Mouse (Mus musculus) thymus, postnatal 25 days (tissue): ENCODE results near the gene B230217C12Rik.

Experiments
- DNase-seq: peaks from one replicate; pipeline ENCODE4 v3.0.0; 2022

B230217C12Rik gene

DNA sequence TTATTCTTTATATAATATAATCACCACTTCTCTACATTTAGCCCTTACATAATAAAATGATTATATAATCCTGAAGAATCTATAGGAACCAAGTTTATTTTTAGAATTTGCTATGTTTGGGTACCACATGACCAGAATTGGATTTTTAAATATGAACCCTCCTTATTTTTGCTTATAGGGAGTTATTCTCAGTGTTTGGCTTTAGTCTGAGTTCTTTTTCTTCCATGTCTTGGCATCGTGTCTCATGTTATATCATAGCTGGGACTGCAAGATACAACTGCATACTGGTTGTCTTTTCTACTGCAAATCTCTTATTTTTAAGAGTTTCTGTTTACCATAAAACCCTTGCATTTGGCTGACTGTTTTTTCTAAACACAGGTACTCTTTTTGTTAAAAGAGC is 33.8 kb downstream of the B230217C12Rik start:
- no peak for DNase-seq

DNA sequence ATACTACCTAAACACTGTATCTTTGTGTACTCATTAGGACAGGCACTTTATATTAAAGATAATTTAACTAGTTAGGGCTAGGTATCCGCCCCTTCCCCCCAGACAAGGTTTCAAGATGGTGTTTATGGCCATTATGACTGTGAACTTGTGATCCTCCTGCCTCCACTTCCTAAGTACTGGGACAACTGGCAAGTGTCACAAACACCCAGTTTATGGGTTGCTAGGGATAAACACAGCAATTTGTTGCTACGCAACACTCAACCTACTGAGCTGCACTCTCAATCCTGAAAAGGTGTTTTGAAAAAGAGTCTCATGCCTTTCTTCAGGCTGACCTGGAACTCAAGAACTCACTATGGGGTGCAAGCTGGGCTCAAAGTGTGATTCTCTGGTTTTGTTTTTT is 36.8 kb downstream of the B230217C12Rik start:
- no peak for DNase-seq

DNA sequence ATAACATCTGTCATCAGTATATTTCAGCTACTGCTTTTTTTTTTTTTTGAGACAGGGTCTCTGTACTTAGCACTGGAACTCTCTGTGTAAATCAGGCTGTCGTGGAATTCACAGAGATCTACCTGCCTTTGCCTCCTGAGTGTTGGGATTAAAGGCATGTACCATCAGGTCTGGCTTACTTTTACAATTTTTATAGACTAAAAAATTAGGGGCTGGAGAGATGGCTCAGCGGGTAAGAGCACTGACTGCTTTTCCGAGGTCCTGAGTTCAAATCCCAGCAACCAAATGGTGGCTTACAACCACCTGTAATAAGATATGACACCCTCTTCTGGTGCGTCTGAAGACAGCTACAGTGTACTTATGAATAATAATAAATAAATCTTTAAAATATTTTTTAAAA is 39.8 kb downstream of the B230217C12Rik start:
- no peak for DNase-seq

DNA sequence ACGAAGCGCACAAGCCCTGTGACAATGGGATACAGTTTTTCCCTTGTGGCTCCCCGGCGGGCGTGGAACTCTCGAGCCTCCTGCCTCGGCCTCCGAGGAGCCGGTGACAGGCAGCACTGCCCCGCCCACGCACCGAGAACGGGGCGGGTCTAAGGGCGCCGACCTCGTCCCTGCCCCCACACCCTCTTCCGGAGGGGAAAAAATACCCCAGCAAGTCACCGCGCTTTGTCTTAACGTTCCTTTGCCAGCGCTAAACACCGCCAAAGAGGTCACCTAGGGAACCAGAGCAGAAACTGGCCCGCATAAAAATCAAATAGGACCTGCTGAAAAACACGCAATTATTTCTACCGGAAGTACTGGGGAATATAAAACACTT is 43.0 kb downstream of the B230217C12Rik start:
- DNase-seq = peak; percentile 89

DNA sequence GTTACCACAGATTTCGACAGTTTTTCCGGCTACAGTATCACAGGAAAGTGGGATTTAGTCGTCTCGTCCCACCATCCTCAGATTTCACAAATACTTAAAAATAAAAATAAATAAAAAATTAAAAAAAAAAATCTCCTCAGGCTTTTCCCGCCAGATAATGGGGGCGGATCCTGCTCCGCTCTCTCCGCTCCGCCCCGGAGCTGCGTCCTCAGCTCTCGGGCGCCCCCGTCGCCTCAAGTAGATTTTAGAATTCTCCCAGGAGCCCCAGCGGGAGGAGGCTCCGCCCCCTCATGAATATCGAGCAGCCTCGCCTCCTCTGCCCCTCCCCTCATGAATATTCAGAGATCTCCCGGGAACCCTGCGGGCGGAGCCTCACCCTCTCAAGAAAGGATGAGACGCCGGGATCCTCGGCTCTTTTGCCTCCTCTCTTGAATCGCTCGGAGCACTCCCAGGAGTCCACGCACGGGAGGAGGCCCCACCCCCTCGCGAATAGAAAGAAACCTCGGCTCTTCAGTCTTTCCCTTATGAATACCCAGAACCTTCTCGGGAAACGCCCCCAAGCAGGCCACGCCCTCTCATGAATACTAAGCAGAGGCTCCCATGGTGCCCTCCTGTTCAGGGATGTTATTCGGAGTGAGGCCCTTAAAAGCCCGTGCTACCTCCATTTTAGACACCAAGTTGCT is 43.5 kb downstream of the B230217C12Rik start, which contains the start of gene Fbxo47:
Gene Fbxo47, minus strand, starts transcription at position 237 of the 683 bp plus-strand sequence.
- peak; percentile 97 for DNase-seq

DNA sequence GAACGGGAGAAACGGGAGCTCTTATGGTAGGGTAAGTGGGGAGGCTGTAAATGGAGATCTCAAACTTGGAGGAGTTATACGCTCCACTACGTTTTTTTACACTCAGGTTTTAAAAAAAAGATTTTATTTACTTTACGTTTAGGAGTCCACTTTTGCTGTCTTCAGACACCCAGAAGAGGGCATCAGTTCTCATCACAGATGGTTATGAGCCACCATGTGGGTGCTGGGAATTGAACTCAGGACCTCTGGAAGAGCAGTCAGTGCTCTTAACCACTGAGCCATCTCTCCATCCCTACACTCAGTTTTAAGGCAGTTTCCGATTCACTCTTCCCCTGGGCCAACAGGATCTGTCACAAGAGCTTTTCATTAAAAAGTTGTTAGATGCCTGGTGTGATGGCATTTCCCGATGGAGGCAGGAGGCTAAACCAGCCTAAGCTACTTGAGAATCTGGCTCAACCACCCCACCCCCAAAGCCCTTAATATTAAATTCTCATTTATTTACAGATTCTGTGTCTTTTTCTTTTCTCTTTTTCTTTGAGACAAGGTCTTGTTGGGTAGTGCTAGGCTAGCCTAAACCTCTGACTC is 44.1 kb downstream of the B230217C12Rik start:
- no peak for DNase-seq

DNA sequence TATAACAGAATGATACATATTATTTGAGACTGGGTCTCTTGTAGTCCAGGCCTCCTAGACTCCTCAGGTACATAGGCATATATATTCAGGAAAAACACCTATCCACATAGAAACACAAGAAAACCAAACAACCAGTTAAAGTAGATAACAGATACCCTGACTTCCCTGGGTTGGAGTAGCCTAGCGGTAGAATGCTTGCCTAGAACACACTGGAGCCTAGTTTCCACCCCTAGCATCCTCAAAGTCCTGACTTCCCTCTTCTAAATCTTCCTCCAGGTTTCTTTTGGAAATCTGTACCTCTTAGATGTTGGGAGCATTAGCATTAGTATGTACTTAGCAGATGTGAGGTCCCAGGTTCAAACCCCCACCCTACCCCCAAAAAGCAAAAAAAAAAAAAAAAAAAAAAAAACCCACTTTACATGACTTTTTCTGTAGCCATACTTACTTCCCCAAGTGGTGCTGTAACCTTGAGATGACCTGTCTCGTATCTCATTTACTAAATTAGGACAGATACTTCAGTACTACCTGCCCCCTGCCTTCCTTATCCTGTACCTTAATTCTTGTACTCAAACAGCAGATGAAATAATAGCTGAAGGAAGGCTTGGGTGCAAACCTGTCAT is 44.8 kb downstream of the B230217C12Rik start:
- DNase-seq = no peak

DNA sequence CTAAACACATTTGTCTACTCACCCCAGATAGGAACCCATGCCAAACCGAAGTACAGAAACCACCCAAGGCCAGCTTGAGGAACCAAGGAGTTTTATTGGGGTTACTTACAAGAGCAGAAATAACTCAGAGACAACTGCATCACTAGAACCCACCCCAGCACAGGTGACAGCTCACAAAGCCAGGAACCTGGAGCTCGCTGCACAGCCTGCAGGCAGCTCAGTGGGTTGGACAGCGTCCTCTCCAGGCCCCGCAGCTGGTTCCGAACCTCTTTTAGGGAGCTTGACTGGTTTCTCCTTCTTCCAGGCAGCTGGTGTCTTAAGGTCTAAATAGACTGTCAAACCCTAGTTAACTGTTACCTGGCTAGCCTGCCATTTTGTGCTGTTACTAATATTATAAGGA is 51.2 kb downstream of the B230217C12Rik start:
- DNase-seq = no peak
